Mouse (Mus musculus) layer of hippocampus, postnatal 36 days (tissue): ENCODE data around the gene Rad54l. TPM values are rescaled to one million over a fixed set of nuclear protein-coding genes. Genes with fewer than 3 reads are reported as not detected.
A peak's percentile ranks its signal among the peaks of the same experiment; 100 is the strongest.

Experiments used
- DNase-seq, 2 experiments: peaks; one replicate each; pipeline ENCODE4 v3.0.0; 2022
- total RNA-seq, 2 experiments: library from RNA; stranded (reverse); gene quantifications; 2 replicates each; pipeline ENCODE4 v1.2.3; 2021

Rad54l gene
- total RNA-seq = 1 to 10 TPM in 1 of 2 experiments, under 1 TPM in 1; 0.73 to 1.0 TPM

- peak; percentile 75 to 78 for DNase-seq
Measured at GRCm38 (mm10) chr4:116123602-116124519, at the start of gene Rad54l, which contains the start of gene Pomgnt1. Gene Rad54l (minus strand): TSS chr4:116123690. Gene Pomgnt1 (plus strand): TSS chr4:116123840.

- DNase-seq = no peak
Measured at GRCm38 (mm10) chr4:116173072-116173471, 49.6 kb upstream of the Rad54l start, which contains the start of the genes 1700042G07Rik and Gm49337. Gene 1700042G07Rik (plus strand): TSS chr4:116173372. Gene Gm49337 (plus strand): TSS chr4:116173384.

GRCm38 (mm10) chr4:116169353-116169672 is 45.8 kb upstream of the Rad54l start:
- no peak for DNase-seq

- peak; percentile 66 to 74 for DNase-seq
Measured at GRCm38 (mm10) chr4:116168617-116169352, 45.3 kb upstream of the Rad54l start.

- no peak for DNase-seq
Measured at GRCm38 (mm10) chr4:116167404-116167803, 43.9 kb upstream of the Rad54l start, which contains the start of gene Tspan1. Gene Tspan1 (minus strand): TSS chr4:116167601.

- DNase-seq = no peak
Measured at GRCm38 (mm10) chr4:116165708-116166407, 42.4 kb upstream of the Rad54l start.

- DNase-seq = no peak
Measured at GRCm38 (mm10) chr4:116164759-116165554, 41.5 kb upstream of the Rad54l start.

GRCm38 (mm10) chr4:116162142-116162541 is 38.7 kb upstream of the Rad54l start:
- DNase-seq = no peak

- DNase-seq = peak; percentile 69 to 70
Measured at GRCm38 (mm10) chr4:116160769-116161168, 37.3 kb upstream of the Rad54l start.

- no peak for DNase-seq
Measured at GRCm38 (mm10) chr4:116159912-116160311, 36.4 kb upstream of the Rad54l start.

GRCm38 (mm10) chr4:116157882-116158281 is 34.4 kb upstream of the Rad54l start:
- no peak for DNase-seq

- DNase-seq = no peak
Measured at GRCm38 (mm10) chr4:116152702-116153101, 29.2 kb upstream of the Rad54l start.

- no peak for DNase-seq
Measured at GRCm38 (mm10) chr4:116151238-116151637, 27.7 kb upstream of the Rad54l start, which contains the start of gene Lurap1. Gene Lurap1 (minus strand): TSS chr4:116151338.

GRCm38 (mm10) chr4:116150862-116151221 is 27.4 kb upstream of the Rad54l start:
- no peak for DNase-seq

- peak; percentile 49 to 60 for DNase-seq
Measured at GRCm38 (mm10) chr4:116150156-116150861, 26.8 kb upstream of the Rad54l start.

GRCm38 (mm10) chr4:116149812-116150155 is 26.3 kb upstream of the Rad54l start:
- DNase-seq = no peak

- DNase-seq = peak; percentile 74 to 76
Measured at GRCm38 (mm10) chr4:116143891-116144717, 20.6 kb upstream of the Rad54l start.

- DNase-seq = no peak
Measured at GRCm38 (mm10) chr4:116143317-116143811, 19.9 kb upstream of the Rad54l start.

GRCm38 (mm10) chr4:116142269-116142668 is 18.8 kb upstream of the Rad54l start:
- DNase-seq = no peak

GRCm38 (mm10) chr4:116141736-116142135 is 18.2 kb upstream of the Rad54l start:
- no peak for DNase-seq
